Mouse (Mus musculus) neural tube, embryonic 11.5 days (tissue): ENCODE measurements around the gene Hmgcl. TPM values are rescaled to one million over a fixed set of nuclear protein-coding genes. Genes with fewer than 3 reads are reported as not detected.

Experiments used
- ATAC-seq: fragments of 200-750 bp; cut with Nextera tagmentation; 2 replicates; pipeline ENCODE4 v1.8.0; 2017; ENCODE audit warnings: moderate number of reproducible peaks, mild to moderate bottlenecking, moderate TSS enrichment, moderate library complexity; ENCODE audit not compliant: insufficient read depth, low FRiP score, low TSS enrichment
- DNase-seq: peaks from one replicate; pipeline ENCODE4 v3.0.0-alpha.2; 2015; ENCODE audit warnings: low spot score
- H3K27ac ChIP-seq: fragments of 300-500 bp; sonication (generic); 2 replicates; pipeline ENCODE4 v1.5.1; 2014; ENCODE audit warnings: low read depth, mild to moderate bottlenecking, low read length
- H3K27me3 ChIP-seq: fragments of 300-500 bp; sonication (generic); 2 replicates; pipeline ENCODE4 v1.6.1; 2014; ENCODE audit warnings: mild to moderate bottlenecking, low read length, mixed read lengths; ENCODE audit not compliant: control insufficient read depth, insufficient read depth
- H3K36me3 ChIP-seq: fragments of 300-500 bp; sonication (generic); 2 replicates; pipeline ENCODE4 v1.6.1; 2014; ENCODE audit warnings: mild to moderate bottlenecking, low read length, moderate library complexity, mixed read lengths; ENCODE audit not compliant: control insufficient read depth, insufficient read depth
- H3K4me1 ChIP-seq: fragments of 300-500 bp; sonication (generic); 2 replicates; pipeline ENCODE4 v1.6.1; 2014; ENCODE audit warnings: low read length, mixed read lengths; ENCODE audit not compliant: control insufficient read depth, insufficient read depth
- H3K4me2 ChIP-seq: fragments of 300-500 bp; sonication (generic); 2 replicates; pipeline ENCODE4 v1.6.1; 2014; ENCODE audit warnings: low read depth, mild to moderate bottlenecking, moderate library complexity
- H3K4me3 ChIP-seq: fragments of 300-500 bp; sonication (generic); 2 replicates; pipeline ENCODE4 v1.5.1; 2014; ENCODE audit warnings: low read depth, low read length
- H3K9ac ChIP-seq: fragments of 300-500 bp; sonication (generic); 2 replicates; pipeline ENCODE4 v1.6.1; 2014; ENCODE audit warnings: mild to moderate bottlenecking, low read length
- H3K9me3 ChIP-seq: fragments of 300-500 bp; sonication (generic); 2 replicates; pipeline ENCODE4 v1.6.1; 2016; ENCODE audit warnings: low read length; ENCODE audit not compliant: control insufficient read depth
- WGBS: fragments of 180-500 bp; shearing (Covaris S2); extraction: QIAGEN DNeasy Blood & Tissue Kit; methylation state at CpG from one replicate; pipeline ENCODE4 v1.1.7; 2014; 5-methylcytosine and 5-hydroxymethylcytosine counted together
- polyA plus RNA-seq: library from polyadenylated mRNA; unstranded; fragments of >200 nt; fragmentation: Nextera tagmentation; extraction: Ambion mirVana; gene quantifications from 2 replicates; pipeline ENCODE4 v1.2.1, GENCODE M21; 2014

Gene Hmgcl
- polyA plus RNA-seq, 1 experiment from 2014 or later, result 62.7 TPM

DNA sequence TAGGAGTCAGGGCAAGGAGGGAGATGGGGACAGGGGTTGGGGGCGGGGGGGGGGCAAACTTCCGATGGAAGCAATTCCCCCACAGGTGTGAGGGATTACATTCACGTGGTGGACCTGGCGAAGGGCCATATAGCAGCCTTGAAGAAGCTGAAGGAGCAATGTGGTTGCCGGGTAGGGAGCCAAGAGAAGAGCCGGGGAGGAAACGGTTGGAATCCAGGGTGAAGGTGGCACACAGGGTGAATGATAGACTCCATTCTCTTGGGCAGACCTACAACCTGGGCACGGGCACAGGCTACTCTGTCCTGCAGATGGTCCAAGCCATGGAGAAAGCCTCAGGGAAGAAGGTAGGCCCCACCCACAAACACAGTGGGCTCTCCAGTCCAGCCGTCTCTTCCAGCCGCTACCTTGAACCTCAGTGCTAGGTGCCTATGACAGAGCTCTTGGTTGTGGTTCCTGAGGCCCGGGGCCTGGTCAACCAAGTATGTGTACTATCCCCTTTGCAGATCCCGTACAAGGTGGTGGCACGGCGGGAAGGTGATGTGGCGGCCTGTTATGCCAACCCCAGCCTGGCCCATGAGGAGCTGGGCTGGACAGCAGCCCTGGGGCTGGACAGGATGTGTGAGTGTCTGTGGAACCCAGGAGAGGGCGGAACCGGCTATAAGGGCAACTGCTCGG, 21.0 kb downstream of the Hmgcl start:
- H3K9me3 ChIP-seq, result no peaks in the 10 kb centered on the region
- no peak overlapping the region for H3K4me2 ChIP-seq
- H3K36me3 ChIP-seq, result peaks cover 31% of the 10 kb centered on the region
- no peak overlapping the region for H3K27ac ChIP-seq
- no peak overlapping the region for H3K9ac ChIP-seq
- WGBS, result 89% methylated on average over 18 of the region's 18 CpGs
- DNase-seq (no peak), ATAC-seq (no peak)
- peaks cover 16% of the 10 kb centered on the region for H3K4me1 ChIP-seq
- no peaks in the 10 kb centered on the region for H3K27me3 ChIP-seq
- H3K4me3 ChIP-seq, result no peak overlapping the region

DNA sequence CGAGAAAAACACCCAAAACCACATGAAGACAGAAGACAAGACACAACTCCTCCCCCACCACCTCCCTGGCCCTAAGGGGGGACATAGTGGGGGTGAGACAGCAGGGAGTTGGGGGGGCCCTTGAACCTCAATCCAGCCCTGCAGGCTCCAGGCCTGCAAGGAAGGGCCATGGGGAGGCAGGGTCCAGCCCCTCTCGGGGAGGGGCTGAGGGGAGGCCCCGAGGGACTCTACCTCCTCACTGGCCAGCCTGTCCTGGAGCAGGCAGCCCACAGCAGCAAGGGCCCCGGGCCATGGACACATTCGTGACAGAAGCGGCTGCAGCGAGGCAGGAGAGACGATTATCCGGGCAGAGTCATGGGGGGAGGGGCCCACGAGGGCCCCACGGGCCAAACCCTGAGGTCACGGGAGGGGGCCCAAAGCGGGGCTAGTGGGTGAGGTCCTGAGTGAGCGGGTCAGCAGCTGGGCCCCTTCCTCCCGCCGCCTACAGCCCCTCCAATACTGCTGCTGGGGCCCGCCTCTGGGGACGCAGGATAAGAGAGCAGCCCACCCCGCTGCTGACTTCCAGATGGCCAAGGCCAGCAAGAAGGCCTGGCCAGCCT, 22.1 kb downstream of the Hmgcl start:
- no peak overlapping the region for H3K9ac ChIP-seq
- no peak for ATAC-seq
- 76% methylated on average over 17 of the region's 19 CpGs for WGBS
- no peak overlapping the region for H3K4me2 ChIP-seq
- peaks cover 16% of the 10 kb centered on the region for H3K4me1 ChIP-seq
- no peaks in the 10 kb centered on the region for H3K27me3 ChIP-seq
- peaks cover 31% of the 10 kb centered on the region for H3K36me3 ChIP-seq
- no peak overlapping the region for H3K4me3 ChIP-seq
- H3K9me3 ChIP-seq, result no peaks in the 10 kb centered on the region
- H3K27ac ChIP-seq, result no peak overlapping the region
- DNase-seq, result no peak

DNA sequence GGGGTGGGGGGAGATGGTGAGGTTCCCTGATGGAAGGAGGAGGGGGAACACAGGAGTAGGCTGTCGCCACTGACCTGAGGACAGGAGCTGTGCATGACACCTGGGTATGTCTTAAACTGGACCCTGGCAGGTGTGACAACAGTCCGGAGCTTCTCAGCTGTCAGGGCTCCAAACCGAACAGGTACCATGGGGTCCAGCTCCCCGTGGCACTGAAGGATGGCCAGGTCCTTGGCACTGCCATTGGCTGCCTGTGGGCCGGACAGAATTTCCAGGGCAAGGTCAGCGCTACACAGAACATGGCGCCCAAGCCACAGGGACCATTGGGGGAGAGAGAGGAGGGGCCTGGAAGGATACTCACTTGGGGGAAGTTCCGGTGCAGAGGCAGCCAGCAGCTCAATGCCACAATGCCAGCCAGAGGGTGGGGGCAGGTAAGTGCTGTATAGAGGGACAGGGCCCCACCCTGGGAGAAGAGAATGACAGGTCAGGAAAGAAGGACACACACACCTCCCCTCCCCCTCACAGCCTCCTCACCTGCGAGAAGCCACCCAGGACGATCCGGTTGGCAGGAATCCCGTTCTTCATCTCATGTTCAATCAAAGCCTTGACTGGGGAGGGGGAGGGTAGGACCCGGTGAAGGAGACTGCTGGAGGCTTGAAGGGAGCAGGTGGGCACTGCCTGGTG, 23.0 kb downstream of the Hmgcl start:
- Histone ChIP-seq H3K27ac (no peak overlapping the region), H3K9me3 (no peaks in the 10 kb centered on the region), H3K4me2 (no peak overlapping the region), H3K4me1 (peaks cover 13% of the 10 kb centered on the region), H3K9ac (no peak overlapping the region), H3K27me3 (no peaks in the 10 kb centered on the region), H3K36me3 (peaks cover 31% of the 10 kb centered on the region), H3K4me3 (no peak overlapping the region)
- DNase-seq (no peak), ATAC-seq (no peak)
- 89% methylated on average over 13 of the region's 13 CpGs for WGBS

DNA sequence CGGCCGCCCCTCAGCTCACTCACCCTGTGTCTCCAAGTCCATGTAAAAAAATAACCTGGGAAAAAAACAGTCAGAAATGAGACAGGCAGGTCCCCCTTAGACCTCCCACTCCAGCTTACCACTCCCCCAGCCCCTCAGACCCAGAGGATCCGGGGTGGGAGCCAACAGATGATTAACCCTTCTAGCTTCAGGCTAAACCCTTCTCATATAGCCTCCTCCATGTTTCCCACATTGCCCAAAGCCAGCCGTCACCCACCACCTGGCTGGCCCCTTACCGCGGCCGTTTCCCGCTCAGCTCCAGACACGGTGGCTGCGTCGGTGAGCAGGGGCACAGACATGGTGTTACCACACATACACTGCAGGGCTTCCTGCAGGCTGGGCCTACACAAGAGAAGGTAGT, 24.3 kb downstream of the Hmgcl start:
- no peak overlapping the region for H3K27ac ChIP-seq
- ATAC-seq (no peak), DNase-seq (no peak)
- peaks cover 8% of the 10 kb centered on the region for H3K4me1 ChIP-seq
- no peak overlapping the region for H3K4me3 ChIP-seq
- 91% methylated on average over 11 of the region's 11 CpGs for WGBS
- H3K9ac ChIP-seq, result no peak overlapping the region
- H3K9me3 ChIP-seq, result no peaks in the 10 kb centered on the region
- H3K27me3 ChIP-seq, result no peaks in the 10 kb centered on the region
- H3K4me2 ChIP-seq, result no peak overlapping the region; the same call in 1 of the 2 replicates
- peaks cover 31% of the 10 kb centered on the region for H3K36me3 ChIP-seq

DNA sequence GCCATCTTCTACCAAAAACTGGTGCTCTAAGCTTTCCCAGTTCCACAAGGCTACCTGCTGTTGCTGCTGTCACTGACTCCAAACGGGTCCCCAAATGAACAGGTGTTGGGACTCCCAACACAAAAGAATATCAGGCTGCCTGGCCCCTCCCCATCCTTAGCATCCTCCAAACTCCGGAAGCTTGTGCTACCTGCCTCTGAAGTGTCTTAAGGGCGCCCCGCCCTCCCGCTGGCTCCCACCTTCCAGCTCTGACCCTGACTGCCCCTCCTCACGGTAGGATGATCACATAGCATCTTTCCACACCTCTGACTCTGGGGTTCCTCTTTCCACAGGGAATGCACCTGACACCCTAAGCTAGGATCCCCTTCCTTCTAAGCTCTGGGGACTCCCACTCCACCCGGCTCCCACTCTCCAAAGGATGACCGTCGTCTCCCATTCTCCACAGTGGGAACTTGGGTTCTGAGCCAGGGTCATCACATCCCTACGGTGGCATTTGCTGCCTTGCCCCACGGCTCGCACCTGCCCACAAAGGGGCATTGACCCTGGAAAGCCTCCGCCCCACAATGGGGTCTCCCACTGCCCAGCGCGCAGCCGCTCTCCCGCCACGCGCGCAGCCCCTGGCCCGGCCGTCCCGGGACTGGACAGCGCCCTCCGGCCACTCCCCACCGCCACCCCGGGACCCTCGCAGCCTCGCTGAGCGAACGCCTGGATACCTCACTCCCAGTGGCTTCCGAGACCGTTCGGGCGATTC, 25.7 kb downstream of the Hmgcl start:
- DNase-seq, result no peak
- 1% methylated on average over 35 of the region's 35 CpGs for WGBS
- peak overlapping the region; percentile 96 for H3K4me3 ChIP-seq

DNA sequence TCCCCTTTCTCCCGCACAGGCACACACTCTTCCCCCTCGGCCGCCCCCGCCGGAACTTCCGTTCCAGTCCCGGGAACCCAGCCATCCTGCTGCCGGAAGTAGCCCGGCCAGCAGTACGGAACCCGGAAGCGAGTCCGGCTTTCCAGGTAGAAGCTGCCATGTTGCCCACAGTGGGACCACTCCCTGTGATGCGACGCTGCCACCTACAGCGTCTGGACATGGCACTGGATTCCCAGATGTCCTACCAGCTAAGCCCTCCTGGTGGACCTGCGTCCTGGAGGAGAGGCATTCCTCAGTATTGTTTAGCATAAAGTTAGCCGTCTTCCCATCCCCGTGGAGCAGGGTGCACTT, 26.3 kb downstream of the Hmgcl start, which contains the start of gene Lypla2:
Lypla2 (minus strand) TSS at position 71 of the 351 bp plus-strand sequence.
- peak within 1 kb of the TSS; percentile 89 for H3K9ac ChIP-seq
- peak within 1 kb of the TSS; percentile 96 for H3K4me3 ChIP-seq
- peak within 1 kb of the TSS; percentile 49; the same call in 1 of the 2 replicates for H3K27ac ChIP-seq
- WGBS, result 1% methylated on average over 19 of the region's 19 CpGs
- DNase-seq (peak; percentile 83), ATAC-seq (peak; percentile 78)
- H3K4me1 ChIP-seq, result peaks cover 8% of the 10 kb centered on the region
- no peaks in the 10 kb centered on the region for H3K9me3 ChIP-seq
- H3K27me3 ChIP-seq, result no peaks in the 10 kb centered on the region
- peak within 1 kb of the TSS; percentile 96 for H3K4me2 ChIP-seq
- H3K36me3 ChIP-seq, result peaks cover 26% of the 10 kb centered on the region

More for the DNA sequence above, 25.7 kb downstream of the Hmgcl start:
- ATAC-seq, result peak; percentile 50
- Histone ChIP-seq H3K9me3 (no peaks in the 10 kb centered on the region), H3K9ac (peak overlapping the region; percentile 89), H3K27me3 (no peaks in the 10 kb centered on the region), H3K4me2 (peak overlapping the region; percentile 96), H3K36me3 (peaks cover 31% of the 10 kb centered on the region), H3K27ac (peak overlapping the region; percentile 49; the same call in 1 of the 2 replicates), H3K4me1 (peaks cover 8% of the 10 kb centered on the region)

DNA sequence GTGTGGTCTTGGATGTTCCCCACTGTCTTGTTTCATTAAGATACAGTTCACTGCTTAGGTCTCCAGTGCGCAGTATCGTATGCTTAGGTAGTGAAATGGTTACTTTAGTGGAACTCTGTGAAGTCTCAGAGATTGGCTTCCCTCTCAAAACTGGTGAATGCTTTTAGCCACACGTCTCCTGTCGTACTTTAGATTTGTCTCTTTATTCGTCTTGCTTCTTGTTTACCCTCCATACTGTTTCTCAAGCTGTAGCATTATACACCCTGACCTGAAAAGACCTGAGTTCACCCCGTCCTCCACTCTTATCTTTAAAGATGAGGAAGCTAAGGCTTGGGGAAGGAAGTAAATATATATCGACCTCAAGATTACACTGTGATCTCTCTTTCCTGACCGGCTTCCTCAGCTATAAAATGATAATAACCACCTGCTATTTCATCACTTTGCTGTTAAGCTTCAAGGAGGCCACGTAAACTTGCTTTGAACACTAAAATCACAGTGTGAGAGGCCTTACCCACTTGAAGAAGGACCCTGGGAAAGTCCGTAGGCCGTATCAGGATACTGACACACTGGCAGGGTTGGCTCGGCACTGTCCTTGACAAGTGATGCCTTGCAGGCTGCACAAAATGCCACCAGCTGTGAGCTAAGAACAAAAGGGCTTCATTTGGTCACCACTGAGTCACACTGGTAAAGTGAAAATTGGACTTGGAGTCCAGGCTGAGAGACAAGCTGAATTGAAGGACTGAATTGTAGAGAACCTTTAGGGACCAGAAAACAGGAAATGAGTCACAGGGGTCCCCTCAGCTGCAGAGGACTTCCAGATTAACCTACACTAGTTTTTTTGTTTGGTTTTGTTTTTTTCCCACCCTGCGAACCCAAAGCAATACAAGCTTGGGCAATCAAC, 26.9 kb downstream of the Hmgcl start:
- peaks cover 23% of the 10 kb centered on the region for H3K36me3 ChIP-seq
- H3K9ac ChIP-seq, result peak overlapping the region; percentile 89
- H3K27ac ChIP-seq, result no peak overlapping the region
- 74% methylated on average over 13 of the region's 13 CpGs for WGBS
- no peaks in the 10 kb centered on the region for H3K9me3 ChIP-seq
- H3K4me1 ChIP-seq, result peaks cover 8% of the 10 kb centered on the region
- H3K27me3 ChIP-seq, result no peaks in the 10 kb centered on the region
- ATAC-seq, result no peak
- peak overlapping the region; percentile 96 for H3K4me3 ChIP-seq
- H3K4me2 ChIP-seq, result peak overlapping the region; percentile 96
- DNase-seq, result no peak

DNA sequence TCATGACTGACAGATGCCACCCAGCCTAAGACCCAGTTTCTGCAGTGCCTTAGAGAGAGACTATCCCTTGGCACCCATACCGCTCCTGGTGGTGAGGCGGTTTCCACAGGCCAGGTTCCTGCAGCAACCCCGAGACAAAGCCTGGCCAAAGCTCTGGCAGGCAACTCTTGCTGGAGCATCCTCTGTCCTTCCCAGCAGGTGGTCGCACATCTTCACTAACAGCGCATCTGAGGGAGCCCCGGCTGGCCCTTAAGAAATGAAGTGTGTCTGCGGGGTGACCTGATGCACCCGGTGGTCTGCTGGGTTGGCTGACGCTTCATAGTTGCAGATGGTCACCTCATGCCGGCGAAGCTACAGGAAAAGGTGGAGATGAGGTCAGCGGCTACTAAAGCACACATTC, 29.9 kb downstream of the Hmgcl start:
- H3K27ac ChIP-seq, result no peak overlapping the region
- H3K27me3 ChIP-seq, result no peaks in the 10 kb centered on the region
- peaks cover 6% of the 10 kb centered on the region for H3K4me1 ChIP-seq
- no peaks in the 10 kb centered on the region for H3K9me3 ChIP-seq
- H3K36me3 ChIP-seq, result 0 out of 2 replicates have a peak, but pooled peaks cover 4% of the 10 kb centered on the region
- no peak overlapping the region for H3K4me3 ChIP-seq
- H3K9ac ChIP-seq, result no peak overlapping the region
- no peak overlapping the region for H3K4me2 ChIP-seq
- DNase-seq (no peak), ATAC-seq (no peak)
- 90% methylated on average over 12 of the region's 12 CpGs for WGBS
